Mouse (Mus musculus) ZHBTc4 (cell line): ENCODE data around the gene Izumo1.
"Not testable (repeated sequence)": the region's sequence is repeated elsewhere in the genome, so short reads cannot be mapped to it uniquely, and the experiment has no call there.

Source experiments
- DNase-seq: peaks from one replicate; pipeline ENCODE4 v3.0.0-alpha.2; 2011; ENCODE audit warnings: low read depth, low spot score

Izumo1 gene

DNA sequence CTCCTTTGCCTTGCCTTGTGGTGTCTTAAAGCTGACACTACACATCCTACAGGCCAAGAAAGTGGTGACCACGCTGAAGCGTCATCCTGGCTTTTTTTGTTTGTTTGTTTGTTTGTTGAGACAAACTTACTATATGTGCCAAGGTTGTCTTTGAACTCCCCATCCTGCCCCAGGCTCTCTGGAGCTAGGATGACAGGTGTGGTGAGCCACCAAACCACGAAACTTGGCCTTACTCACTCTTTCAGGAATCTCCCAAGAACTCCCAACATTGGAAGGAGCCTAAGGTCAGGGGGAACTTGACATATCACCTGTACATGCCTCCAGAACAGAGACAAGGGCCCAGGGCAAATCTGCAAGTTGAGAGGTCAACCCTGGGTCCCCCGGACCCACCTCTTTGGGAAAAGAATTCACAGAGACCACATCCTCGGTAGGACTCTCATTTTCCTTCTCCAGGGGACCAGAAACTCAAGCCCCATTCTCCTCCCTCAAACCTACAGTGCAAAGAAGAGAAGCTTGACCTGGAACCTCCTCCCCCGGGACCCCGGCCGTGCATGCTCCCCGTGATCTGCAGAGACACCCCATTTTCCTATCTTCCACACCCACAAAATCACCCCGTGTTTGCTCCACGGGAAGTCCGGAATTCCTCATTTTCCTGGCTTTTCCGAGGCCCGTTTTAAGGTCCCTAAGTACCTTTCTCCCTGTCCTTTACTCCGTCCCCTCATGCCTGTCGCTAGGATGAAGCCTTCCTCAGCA, 21.1 kb downstream of the Izumo1 start:
- no peak for DNase-seq

DNA sequence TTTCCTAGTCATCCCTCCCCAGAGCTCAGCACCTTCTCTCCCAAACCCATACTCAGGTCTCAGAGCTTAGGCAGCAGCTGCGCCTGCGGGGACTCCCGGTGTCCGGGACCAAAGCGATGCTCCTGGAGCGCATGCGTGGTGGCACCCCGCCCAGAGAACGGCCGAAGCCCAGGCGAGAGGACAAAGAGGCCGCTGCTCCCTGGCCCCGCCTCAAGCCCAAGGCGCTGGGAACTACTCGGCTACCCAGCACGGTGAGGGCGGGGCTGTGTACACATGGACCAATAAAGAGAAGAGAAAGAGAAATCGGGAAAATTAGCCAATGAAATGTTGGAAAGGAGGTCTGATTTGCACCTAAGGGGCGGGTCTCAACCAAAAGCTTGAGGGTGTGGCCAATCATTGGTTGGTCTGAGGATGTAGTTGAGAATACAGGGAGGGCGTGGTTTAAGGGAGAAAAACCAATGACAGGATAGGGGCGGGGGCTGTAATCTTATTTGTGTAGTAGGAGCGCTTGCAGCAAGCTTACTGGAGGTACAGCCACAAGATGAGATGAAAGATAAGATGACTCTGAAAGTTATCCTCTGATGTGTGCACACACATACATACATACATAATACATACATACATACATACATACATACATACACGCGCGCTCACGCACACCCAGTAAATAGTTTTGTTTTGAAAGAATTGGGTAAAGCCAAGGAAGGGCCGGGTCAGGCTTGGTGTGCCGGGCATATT, 22.0 kb downstream of the Izumo1 start:
- DNase-seq = peak; percentile 99

DNA sequence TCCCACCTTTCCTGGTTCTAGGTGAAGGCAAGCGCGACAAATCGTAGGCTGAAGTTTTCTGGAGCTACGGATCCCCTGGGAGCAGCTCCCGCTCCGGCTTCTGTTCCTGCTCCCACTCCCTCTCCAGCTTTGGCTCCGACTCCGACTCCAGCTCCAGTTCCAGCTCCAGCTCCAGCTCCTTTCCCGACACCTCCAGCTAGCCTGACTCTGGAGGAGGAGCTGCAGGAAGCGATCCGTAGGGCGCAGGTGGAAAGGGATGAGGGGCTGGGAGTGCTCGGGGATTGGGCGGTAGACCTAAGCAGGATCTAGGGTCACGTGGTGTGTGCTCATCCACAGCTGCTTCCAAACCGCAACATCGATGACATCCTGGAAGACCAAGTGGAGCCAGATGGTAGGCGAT, 22.6 kb downstream of the Izumo1 start:
- DNase-seq = peak; percentile 69

DNA sequence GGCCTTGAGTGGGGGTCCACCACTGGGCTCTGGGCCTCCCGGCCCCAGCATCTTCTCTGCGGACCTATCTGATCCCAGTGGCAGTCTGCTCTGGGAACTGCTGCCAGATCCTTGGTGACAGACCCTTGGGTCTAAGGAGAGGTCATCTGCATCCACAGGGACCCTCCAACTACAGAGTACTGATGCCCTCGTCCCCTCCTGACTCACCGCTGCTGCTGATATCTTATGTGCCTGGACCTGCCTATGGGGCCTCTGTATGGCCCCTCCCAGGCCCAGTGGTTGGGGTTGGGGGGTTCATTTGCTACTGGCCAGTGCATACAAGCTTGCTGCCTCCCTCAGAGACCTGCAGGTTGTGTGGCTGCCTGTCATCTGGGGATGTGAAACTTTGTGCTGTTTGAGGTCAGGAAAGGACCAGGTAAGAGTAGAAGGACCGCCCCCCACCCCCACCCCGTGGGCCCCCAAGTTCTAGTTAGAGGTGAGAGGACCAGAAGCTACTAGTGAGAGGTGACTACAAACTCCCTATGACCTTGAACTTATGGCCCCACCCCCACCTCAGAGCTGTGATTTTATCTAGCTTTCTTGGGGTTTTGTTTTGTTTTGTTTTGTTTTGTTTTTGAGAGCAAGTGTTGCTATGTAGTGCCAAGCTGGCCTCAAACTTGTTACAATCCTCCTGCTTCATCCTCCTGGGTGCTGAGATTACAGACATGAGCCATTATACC, 23.4 kb downstream of the Izumo1 start:
- no peak for DNase-seq

DNA sequence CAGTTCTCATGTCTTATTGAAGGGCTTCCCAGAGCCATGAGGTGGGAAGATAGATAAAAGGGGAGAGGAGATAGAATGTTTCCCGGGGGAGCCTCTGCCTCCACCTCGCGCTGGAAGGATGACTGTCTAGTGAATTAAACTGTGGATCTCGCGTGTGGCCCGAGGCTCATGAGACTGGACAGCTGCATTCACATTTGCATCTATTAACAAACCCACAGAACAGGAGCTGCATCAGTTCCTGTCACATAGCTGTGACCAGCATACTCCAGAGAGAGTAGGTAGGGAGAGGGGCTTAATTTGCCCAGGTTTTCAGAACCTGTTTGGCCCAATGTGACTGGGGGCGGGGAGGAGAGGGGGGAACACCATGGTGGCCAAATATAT, 24.0 kb downstream of the Izumo1 start:
- DNase-seq = no peak

DNA sequence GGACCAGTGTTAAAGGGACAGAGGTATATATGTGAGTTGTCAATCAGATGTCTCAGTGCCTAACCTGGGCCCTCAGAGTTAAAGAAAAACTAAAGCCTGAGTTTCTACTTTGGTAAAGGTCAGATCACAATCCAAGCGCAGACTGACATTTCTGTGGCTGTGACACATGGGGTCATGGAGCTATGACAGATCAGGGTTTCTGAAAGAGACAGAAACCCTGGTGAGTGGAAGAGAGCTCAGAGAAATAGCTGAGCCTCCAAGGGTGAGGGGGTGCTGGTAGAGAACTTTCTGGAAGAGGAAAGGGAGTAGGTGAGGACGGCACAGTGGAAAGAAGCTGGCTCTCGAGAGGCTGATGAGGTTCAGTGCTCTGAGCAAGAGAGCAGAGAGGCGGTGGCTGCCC, 25.1 kb downstream of the Izumo1 start:
- no peak for DNase-seq

DNA sequence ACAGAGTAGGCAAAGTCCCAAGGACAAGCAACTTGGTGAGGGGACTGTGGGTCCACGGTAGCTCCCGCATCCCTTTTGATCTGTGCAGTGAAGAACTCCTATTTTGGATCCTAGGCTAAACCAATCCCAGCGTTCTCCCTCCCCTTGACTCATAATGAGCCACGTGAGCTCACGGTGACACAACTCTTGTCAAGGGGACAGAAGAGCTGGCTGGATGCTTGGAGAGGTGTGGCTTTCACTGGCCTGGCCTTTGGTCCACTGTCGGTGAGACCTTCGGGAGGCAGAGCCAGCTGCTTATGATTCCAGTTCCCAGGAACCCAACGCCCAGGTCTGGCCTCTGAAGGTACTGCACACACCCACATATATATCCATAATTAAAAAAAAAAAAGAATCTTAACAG, 27.7 kb downstream of the Izumo1 start:
- no peak for DNase-seq

DNA sequence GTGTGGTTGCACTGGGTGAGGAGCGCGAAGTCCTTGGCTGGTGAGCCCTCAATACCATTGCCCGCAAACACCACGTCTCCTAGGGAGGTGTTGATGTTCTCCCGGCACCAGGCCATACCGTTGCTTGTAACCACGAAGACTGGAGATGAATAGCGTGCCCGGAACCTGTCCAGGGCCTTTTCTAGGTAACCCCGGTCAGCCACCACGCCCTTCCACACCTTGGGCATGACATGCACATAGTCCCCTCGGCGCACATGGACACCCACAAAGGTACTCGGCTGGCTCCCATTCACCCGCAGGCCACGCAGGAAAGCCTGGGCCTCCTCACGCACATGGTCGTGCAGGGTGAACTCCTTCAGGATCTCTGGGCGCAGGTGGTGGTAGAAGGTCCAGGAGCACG, 28.9 kb downstream of the Izumo1 start:
- not testable (repeated sequence) for DNase-seq

DNA sequence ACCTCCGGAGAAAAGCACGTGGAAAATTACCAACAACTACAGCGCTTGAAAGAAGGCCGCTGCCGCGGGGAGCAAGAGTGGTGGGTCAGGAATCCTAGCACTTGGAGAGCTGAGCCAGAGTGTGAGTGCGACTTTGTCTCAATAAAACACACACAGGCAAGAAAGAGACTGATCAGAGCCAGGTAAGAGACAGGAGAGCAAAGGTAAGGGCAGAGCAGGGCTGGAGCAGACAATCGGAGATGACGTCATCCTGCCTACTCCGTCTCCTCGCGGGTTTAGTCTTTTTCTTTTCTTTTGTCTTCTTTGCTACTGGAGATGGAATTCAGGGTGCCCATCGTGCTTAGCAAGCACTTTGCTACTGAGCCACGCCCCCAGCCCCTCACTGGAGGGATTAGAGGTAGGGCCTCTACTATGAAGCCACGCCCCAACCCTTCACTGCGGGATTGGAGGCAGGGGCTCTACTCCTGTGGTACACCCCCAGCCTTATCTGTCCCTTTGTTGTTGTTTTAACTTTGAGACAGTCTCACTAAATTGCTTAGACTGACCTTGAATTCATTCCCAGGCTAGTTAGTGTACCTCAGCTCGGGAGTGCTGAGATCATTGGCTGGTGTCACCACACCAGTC, 32.9 kb downstream of the Izumo1 start:
- peak; percentile 31 for DNase-seq

DNA sequence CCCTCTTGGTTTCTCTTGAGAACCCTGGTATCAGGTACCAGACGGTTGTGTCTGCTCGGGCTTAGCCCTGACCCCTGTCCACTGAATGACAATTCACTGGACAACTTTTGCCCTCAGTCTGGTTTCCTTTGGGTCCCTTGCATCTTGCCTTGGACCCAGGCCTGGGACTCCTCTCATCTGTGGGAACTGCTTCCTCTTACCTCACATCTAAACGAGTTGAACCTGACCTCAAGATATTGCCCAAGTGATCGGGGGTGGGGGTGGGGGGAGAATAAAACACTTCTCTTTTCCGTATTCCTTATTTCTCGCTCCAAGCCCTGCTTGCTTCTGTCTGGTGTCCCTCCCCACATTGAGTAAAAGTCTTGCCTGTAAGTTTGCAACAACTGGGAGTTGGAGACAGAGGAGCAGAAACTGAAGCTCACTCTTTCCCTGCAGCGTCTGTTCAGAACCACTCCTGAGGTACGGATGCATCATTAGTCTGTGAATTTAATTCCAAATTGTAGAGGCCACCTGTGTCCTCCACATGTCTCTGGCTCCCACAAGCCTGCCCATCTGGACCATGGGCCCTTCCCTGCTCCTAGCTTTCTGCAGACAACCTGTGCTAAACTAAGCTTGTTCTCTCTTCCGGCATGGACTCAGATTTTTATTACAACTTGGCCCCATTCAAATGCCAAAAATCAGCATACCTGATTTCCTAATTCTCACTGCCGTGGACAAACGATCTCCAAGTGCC, 39.3 kb downstream of the Izumo1 start:
- DNase-seq = no peak

DNA sequence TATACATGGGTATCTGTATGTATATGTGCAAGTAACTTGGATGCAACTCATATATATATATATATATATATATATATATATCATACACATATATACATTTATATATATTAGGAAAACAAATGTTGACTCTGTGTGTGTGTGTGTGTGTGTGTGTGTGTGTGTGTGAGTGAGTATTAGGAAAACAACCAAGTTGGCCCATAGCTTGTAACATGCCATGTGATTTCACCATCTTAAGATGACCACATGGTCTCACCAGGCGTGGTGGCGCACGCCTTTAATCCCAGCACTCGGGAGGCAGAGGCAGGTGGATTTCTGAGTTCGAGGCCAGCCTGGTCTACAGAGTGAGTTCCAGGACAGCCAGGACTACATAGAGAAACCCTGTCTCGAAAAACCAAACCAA, 40.1 kb downstream of the Izumo1 start:
- DNase-seq = not testable (repeated sequence)

DNA sequence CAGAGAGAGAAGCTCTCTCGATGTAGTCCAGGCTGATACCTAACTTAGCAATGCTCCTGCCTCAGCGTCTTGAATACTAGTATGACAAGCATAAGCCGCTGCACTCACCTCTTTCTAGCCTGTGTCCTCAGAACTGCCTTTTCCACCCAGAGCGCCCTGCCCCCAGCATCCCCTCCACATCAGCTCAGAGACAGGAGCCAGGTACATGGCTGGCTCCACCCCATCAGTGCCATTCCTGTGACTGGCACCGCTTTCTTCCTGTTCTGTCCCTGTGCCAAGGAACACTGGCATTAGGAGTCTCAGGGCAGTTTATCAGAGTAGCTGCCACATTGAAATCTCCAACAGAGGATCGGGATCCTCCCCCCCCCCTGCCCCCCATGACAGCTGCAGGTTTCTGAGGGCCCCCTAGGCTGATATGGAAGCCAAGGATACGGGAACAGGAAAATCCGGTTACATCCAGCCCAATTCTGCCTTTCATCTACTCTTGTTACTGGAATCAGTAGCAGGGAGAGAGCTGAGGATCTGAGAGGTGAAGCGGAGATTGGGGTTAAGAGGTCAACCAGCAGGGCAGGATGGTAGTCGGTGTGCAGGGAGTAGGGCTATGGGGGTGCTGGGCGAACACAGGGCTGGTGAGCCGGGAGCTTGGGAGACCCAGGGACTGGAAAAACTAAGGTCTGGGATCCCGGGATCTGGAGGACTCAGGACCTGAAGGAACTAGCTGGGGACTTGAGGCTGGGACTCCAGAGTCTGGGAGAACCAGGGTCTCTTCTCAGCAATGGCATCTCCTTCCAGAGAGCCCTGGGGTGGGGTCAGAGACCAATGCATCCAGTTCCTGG, 43.9 kb downstream of the Izumo1 start:
- no peak for DNase-seq

DNA sequence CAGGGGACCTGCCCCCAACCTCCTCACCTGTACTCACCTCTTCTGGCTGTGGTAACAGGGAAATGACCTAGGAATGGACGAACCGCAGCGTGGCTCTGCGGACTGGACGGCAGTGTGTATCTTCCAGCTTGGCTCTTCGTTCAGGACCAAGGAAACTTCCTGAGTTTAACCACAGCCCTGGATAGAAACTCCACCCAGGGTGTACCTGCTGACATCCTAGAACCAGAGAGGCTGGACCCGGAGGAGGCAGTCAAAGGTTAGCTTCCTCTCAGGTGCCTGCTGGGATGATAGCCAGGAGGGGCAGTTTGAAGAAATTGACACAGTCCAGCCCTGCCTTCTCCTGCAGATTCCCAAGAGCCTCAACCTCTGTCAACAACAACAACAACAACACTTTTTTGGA, 44.5 kb downstream of the Izumo1 start, which contains the start of gene Fut2:
TSS of gene Fut2 (minus strand) at position 234 of the 400 bp plus-strand sequence.
- DNase-seq = no peak

DNA sequence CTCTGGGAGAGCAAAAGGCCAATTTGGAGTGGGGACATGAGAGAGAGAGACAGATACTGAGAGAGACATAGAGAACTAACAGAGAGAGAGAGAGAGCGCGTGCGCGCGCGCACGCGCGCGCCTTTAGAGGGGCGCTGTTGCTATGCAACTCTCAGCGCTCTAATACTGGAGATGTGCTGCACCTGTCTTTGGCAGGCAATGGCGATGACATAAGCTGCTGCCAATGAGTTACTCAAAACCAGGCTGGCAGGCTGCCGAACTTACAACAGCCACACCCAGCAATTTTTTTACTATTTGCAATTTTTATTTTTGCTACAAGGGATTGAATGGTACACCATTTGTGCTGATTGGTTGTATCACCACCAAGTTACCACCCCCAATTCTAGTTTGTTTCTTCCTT, 46.1 kb downstream of the Izumo1 start:
- no peak for DNase-seq

DNA sequence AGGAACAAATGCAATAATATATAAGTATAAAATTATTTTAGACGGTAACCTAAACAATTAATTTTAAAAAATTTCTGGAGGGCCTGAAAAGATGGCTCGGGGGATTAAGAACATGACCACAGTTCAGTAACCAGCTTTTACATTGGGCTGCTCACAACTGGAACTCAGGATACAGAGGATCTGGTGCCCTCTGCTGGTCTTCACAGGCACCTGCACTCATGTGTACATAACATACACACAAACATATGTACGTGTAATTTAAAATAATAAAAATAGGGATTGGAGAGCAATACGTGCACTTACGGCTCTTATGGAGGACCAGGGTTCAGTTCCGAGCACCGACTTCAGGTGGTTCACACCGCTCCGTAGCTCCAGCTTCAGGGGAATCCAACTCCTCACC, 47.3 kb downstream of the Izumo1 start:
- DNase-seq = peak; percentile 80

DNA sequence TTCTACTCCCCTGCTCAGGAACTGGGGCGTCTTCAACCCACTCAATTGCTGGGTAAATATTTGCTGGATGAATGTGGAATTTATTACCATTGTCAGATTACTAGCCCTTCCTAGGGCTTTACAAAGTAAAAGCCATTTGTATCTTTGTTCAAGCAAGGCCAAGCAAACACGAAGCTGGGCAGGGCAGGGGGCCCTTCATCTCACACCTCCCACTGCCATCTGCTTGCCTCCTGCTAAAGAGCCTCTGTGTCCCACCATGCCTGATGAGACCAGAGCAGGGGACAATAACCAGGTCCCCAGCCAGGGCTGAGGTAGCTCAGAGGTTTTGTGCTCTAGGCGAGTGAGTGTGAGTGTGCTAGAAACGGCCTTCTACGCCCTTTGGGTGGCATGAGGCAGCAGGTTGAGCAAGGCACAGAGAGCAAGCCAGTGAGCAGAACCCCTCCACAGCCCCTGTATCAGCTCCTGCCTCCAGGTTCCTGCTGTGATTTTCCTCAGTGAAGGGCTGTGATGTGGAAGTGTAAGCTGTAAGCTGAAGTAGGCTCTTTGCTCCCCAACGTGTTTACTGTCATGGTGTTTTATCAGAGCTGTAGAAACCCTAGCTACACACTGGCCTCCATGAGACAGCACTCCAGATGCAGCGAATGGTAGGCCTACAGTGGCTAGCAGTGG, 56.1 kb downstream of the Izumo1 start:
- no peak for DNase-seq
